Mouse (Mus musculus): ENCODE data around the gene Trim71.

Gene Trim71

GRCm38 (mm10) chr9:114477019-114477418 lies 87.2 kb downstream of the Trim71 start:
- DNase-seq = no peak

GRCm38 (mm10) chr9:114471892-114472291 lies 92.3 kb downstream of the Trim71 start:
- no peak for DNase-seq

- DNase-seq = no peak
These were observed 95.5 kb downstream of the Trim71 start for GRCm38 (mm10) chr9:114468701-114469100.

GRCm38 (mm10) chr9:114468217-114468616 lies 96.0 kb downstream of the Trim71 start:
- DNase-seq = no peak

GRCm38 (mm10) chr9:114466871-114467270 lies 97.3 kb downstream of the Trim71 start:
- DNase-seq = no peak

- DNase-seq = no peak
These were observed 98.7 kb downstream of the Trim71 start for GRCm38 (mm10) chr9:114465442-114465841.

GRCm38 (mm10) chr9:114462569-114462968 lies 101.6 kb downstream of the Trim71 start:
- no peak for DNase-seq

- DNase-seq = no peak
These were observed 105.7 kb downstream of the Trim71 start for GRCm38 (mm10) chr9:114458436-114458835.
